20 mouse cellular contexts compared by ENCODE assay signal in genomic region chr7:79928516-79929052, GRCm38 (mm10). TPM values are rescaled to one million over a fixed set of nuclear protein-coding genes. Genes with fewer than 3 reads are reported as not detected.
DNase-seq lines count a peak whose midpoint lies in the region; ATAC-seq and TF ChIP-seq lines count a peak whose summit lies in the region.
"Had no signal": no experiment of that assay in that cellular context is flagged by ENCODE, and none has a peak within 500 bp of the region (broad histone marks: within the 10 kb centered on the region; RNA-seq: fewer than 3 reads in every experiment).

No protein-coding gene starts in this region.

- peaks cover 15% of the 10 kb centered on the region for H3K36me3 ChIP-seq in stomach, postnatal 0 days (ENCODE audit: control insufficient read depth, insufficient read depth, low read length)

- no peak for TF ChIP-seq EP300 in stomach, postnatal 0 days (optimal IDR thresholded peaks at IDR 0.05)

- no peak overlapping the region for H3K4me2 ChIP-seq in stomach, postnatal 0 days (replicated peaks; ENCODE audit: low read depth)
- H3K4me2 ChIP-seq: forebrain, embryonic 15.5 days; heart, embryonic 13.5 days; hindbrain, embryonic 14.5 days; kidney, embryonic 15.5 days; lung, embryonic 14.5 days; midbrain, embryonic 15.5 days; neural tube, embryonic 15.5 days; stomach, embryonic 15.5 days had no signal

- DNase-seq in frontal cortex, postnatal 36 days (ENCODE audit: low spot score in 2 of 2), result no peak
- DNase-seq in left cerebral cortex, adult 2 months (ENCODE audit: extremely low spot score in 1 of 2, low spot score in 2 of 2), result no peak
- DNase-seq in left cerebral cortex, postnatal 36 days (ENCODE audit: low spot score in 2 of 2), result no peak
- peak; percentile 13 for DNase-seq in ZHBTc4 (ENCODE audit: low read depth, low spot score)
- DNase-seq in stomach, postnatal 0 days (ENCODE audit: low spot score), result no peak
- no peak for DNase-seq in right cerebral cortex, adult 2 months (ENCODE audit: low spot score in 2 of 2)
- DNase-seq: adrenal gland, postnatal 25 days; embryo, embryonic 11 days; lung, embryonic 14.5 days; lung, postnatal 36 days; thymus, adult 2 months had no signal

- no peaks in the 10 kb centered on the region for H3K27me3 ChIP-seq in stomach, postnatal 0 days (ENCODE audit: control insufficient read depth, insufficient read depth, low read length)
- H3K27me3 ChIP-seq: forebrain, embryonic 15.5 days; heart, embryonic 13.5 days; kidney, embryonic 15.5 days; midbrain, embryonic 15.5 days; neural tube, embryonic 15.5 days; stomach, embryonic 15.5 days had no signal

- H3K9me3 ChIP-seq in stomach, postnatal 0 days (ENCODE audit: control insufficient read depth, low read length), result no peaks in the 10 kb centered on the region
- H3K9me3 ChIP-seq: forebrain, embryonic 15.5 days; heart, embryonic 13.5 days; kidney, embryonic 15.5 days; midbrain, embryonic 15.5 days; neural tube, embryonic 15.5 days; stomach, embryonic 15.5 days had no signal

- ATAC-seq in frontal cortex, adult (ENCODE audit: low TSS enrichment), result peak; percentile 58; the same call in 1 of the 2 replicates
- ATAC-seq in stomach, postnatal 0 days (ENCODE audit: low FRiP score, low TSS enrichment), result no peak
- ATAC-seq: forebrain, embryonic 15.5 days; midbrain, embryonic 15.5 days had no signal

- intact Hi-C loops in left cerebral cortex, adult 2 months (cut with DNase I), result loop anchor here (10.0 kb wide), 1 partner anchor 156 kb away; no protein-coding TSS in a partner anchor
- intact Hi-C loops in left cerebral cortex, postnatal 36 days (cut with DNase I), result no loop called here

- H3K27ac ChIP-seq in left cerebral cortex, adult 2 months, result peak overlapping the region; percentile 19; the same call in 1 of the 2 replicates
- no peak overlapping the region for H3K27ac ChIP-seq in stomach, postnatal 0 days (replicated peaks)
- H3K27ac ChIP-seq: forebrain, embryonic 15.5 days; heart, embryonic 13.5 days; hindbrain, embryonic 14.5 days; kidney, embryonic 15.5 days; midbrain, embryonic 15.5 days; neural tube, embryonic 15.5 days; stomach, embryonic 15.5 days had no signal

- 81% methylated on average over 2 of the region's 2 CpGs for WGBS in stomach, postnatal 0 days

- H3K4me3 ChIP-seq in left cerebral cortex, adult 2 months, result no peak overlapping the region
- no peak overlapping the region for H3K4me3 ChIP-seq in stomach, postnatal 0 days (ENCODE audit: low read depth, low read length)
- H3K4me3 ChIP-seq: forebrain, embryonic 15.5 days; heart, embryonic 13.5 days; kidney, embryonic 15.5 days; midbrain, embryonic 15.5 days; myocyte; neural tube, embryonic 15.5 days; stomach, embryonic 15.5 days had no signal

- H3K9ac ChIP-seq in stomach, postnatal 0 days (ENCODE audit: low read length), result no peak overlapping the region
- H3K9ac ChIP-seq: forebrain, embryonic 15.5 days; heart, embryonic 13.5 days; hindbrain, embryonic 14.5 days; kidney, embryonic 15.5 days; lung, embryonic 14.5 days; midbrain, embryonic 15.5 days; neural tube, embryonic 15.5 days; stomach, embryonic 15.5 days had no signal

- no peaks in the 10 kb centered on the region for H3K4me1 ChIP-seq in stomach, postnatal 0 days (replicated peaks; ENCODE audit: control insufficient read depth, insufficient read depth)
- H3K4me1 ChIP-seq: forebrain, embryonic 15.5 days; heart, embryonic 13.5 days; kidney, embryonic 15.5 days; midbrain, embryonic 15.5 days; neural tube, embryonic 15.5 days; stomach, embryonic 15.5 days had no signal

- TF ChIP-seq CTCF in left cerebral cortex, adult 2 months (IDR thresholded peaks at IDR 0.05), result peak; percentile 3; the same call in 1 of the 2 replicates
- TF ChIP-seq CTCF in stomach, postnatal 0 days (IDR thresholded peaks at IDR 0.05; ENCODE audit: low read depth), result 0 out of 2 replicates have a peak, but pooled peaks have one; percentile 11

RNA-seq across cellular contexts. Expression of gene Arpin, which starts 6.6 kb away (rescaled TPM):
- total RNA-seq in left cerebral cortex, adult 2 months (2021), result 10 to 100 TPM in 1 of 2 experiments, 1 to 10 TPM in 1; 9.8 to 11.7 TPM
- total RNA-seq in left cerebral cortex, postnatal 36 days (2021), result 10 to 100 TPM; 12.8 to 14.2 TPM
- 34.3 and 34.9 TPM in 2 replicates for polyA plus RNA-seq in stomach, postnatal 0 days (2015; fragmentation: Nextera tagmentation; extraction: Ambion mirVana)

RNA-seq across cellular contexts. Expression of gene Ap3s2, which starts 8.1 kb away (rescaled TPM):
- 10 to 100 TPM; 37.5 to 46.0 TPM for total RNA-seq in left cerebral cortex, adult 2 months (2021)
- total RNA-seq in left cerebral cortex, postnatal 36 days (2021), result 10 to 100 TPM; 38.2 to 42.9 TPM
- polyA plus RNA-seq in stomach, postnatal 0 days (2015; fragmentation: Nextera tagmentation; extraction: Ambion mirVana), result 17.7 and 17.8 TPM in 2 replicates
